Mouse (Mus musculus) gastrocnemius, adult 18-20 months (tissue): ENCODE results near the gene Far1. TPM values are rescaled to one million over a fixed set of nuclear protein-coding genes. Genes with fewer than 3 reads are reported as not detected.

Experiments used
- total RNA-seq, 2 experiments: library from RNA; stranded (reverse); gene quantifications; 2 replicates each; pipeline ENCODE4 v1.2.3; 2021

Far1 gene
- total RNA-seq, 2 experiments from 2014 or later, result 9.1 to 10.7 TPM

Other genes with a start within 250 kb of the Far1 start
- 1 to 10 TPM; 6.8 to 8.9 TPM for gene Btbd10, start 144.4 kb upstream of the Far1 start, total RNA-seq
- gene Pth, start 125.3 kb upstream of the Far1 start, total RNA-seq, result not detected